Mouse (Mus musculus) kidney, adult 2 months (tissue): ENCODE data around the gene Cdk9.

Experiments used
- CTCF ChIP-seq: fragments of 200-500 bp; conservative IDR thresholded peaks from 2 replicates; pipeline ENCODE4 v1.5.1; 2011; ENCODE audit warnings: low read depth, mild to moderate bottlenecking, control low read depth, low read length, moderate library complexity, mixed read lengths; ENCODE audit not compliant: insufficient read depth, insufficient read length
- POLR2A ChIP-seq: fragments of 200-500 bp; IDR thresholded peaks from one replicate; pipeline ENCODE4 v1.6.1; 2011; ENCODE audit warnings: low read depth, low read length, control low read depth

DNA sequence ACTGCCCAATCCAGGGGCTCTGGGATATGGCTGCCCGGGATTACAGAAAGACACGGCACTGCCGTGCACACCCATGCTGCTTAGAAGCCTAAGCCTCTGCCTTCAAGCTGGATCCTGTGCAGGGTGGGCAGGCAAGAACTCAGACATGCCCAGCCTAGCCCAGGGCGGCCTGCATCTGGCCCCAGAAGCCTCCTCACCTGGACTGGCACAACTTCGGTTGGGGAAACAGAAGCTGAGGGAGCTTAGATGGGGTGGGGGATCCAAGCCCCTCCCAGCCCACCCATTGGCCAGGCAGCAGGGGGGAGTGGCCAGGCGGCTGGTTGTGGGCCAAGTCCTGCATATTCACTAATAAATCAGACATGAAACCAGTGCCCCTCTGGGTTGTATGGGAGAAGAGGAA lies 31.1 kb downstream of the Cdk9 start:
- TF ChIP-seq CTCF = no peak
- TF ChIP-seq POLR2A = no peak
